Mouse (Mus musculus) intestine, postnatal 0 days (tissue): ENCODE measurements around the gene Cd81. TPM values are rescaled to one million over a fixed set of nuclear protein-coding genes. Genes with fewer than 3 reads are reported as not detected.

Experiments
- ATAC-seq: fragments of 200-750 bp; cut with Nextera tagmentation; 2 replicates; pipeline ENCODE4 v1.8.0; 2017; ENCODE audit warnings: mild to moderate bottlenecking, moderate TSS enrichment, moderate library complexity
- H3K27ac ChIP-seq: fragments of 300-500 bp; sonication (generic); 2 replicates; pipeline ENCODE4 v1.5.1; 2014; ENCODE audit warnings: mild to moderate bottlenecking, low read depth, low read length, moderate library complexity
- H3K27me3 ChIP-seq: fragments of 300-500 bp; sonication (generic); replicated peaks from 2 replicates; pipeline ENCODE4 v1.6.1; 2014; ENCODE audit warnings: low read length, mixed read lengths; ENCODE audit not compliant: control insufficient read depth, insufficient read depth
- H3K36me3 ChIP-seq: fragments of 300-500 bp; sonication (generic); 2 replicates; pipeline ENCODE4 v1.6.1; 2014; ENCODE audit warnings: mild to moderate bottlenecking, moderate library complexity; ENCODE audit not compliant: control insufficient read depth, insufficient read depth
- H3K4me1 ChIP-seq: fragments of 300-500 bp; sonication (generic); replicated peaks from 2 replicates; pipeline ENCODE4 v1.6.1; 2014; ENCODE audit warnings: antibody characterized with exemption, low read length, mixed read lengths; ENCODE audit not compliant: control insufficient read depth, insufficient read depth
- H3K4me2 ChIP-seq: fragments of 300-500 bp; sonication (generic); replicated peaks from 2 replicates; pipeline ENCODE4 v1.6.1; 2014; ENCODE audit warnings: low read depth, mild to moderate bottlenecking, moderate library complexity
- H3K4me3 ChIP-seq: fragments of 300-500 bp; sonication (generic); 2 replicates; pipeline ENCODE4 v1.5.1; 2014; ENCODE audit warnings: low read depth, low read length
- H3K9ac ChIP-seq: fragments of 300-500 bp; sonication (generic); 2 replicates; pipeline ENCODE4 v1.6.1; 2014; ENCODE audit warnings: mild to moderate bottlenecking, low read depth, low read length
- H3K9me3 ChIP-seq: fragments of 300-500 bp; sonication (generic); 2 replicates; pipeline ENCODE4 v1.6.1; 2016; ENCODE audit warnings: mixed run types; ENCODE audit not compliant: control insufficient read depth
- CTCF ChIP-seq: sonication (generic); IDR thresholded peaks from 2 replicates; pipeline ENCODE4 v1.5.1; 2016; ENCODE audit warnings: low read depth, mild to moderate bottlenecking, control low read depth, antibody characterized with exemption, moderate library complexity
- WGBS: fragments of 180-500 bp; shearing (Covaris S2); extraction: QIAGEN DNeasy Blood & Tissue Kit; methylation state at CpG from one replicate; pipeline ENCODE4 v1.1.7; 2014; 5-methylcytosine and 5-hydroxymethylcytosine counted together
- polyA plus RNA-seq: library from polyadenylated mRNA; unstranded; fragments of >200 nt; fragmentation: Nextera tagmentation; extraction: Ambion mirVana; gene quantifications from 2 replicates; pipeline ENCODE4 v1.2.1, GENCODE M21; 2015

The Cd81 gene
- polyA plus RNA-seq, result 212 and 216 TPM in 2 replicates

GRCm38 (mm10) chr7:143052626-143053007 lies at the start of gene Cd81:
TSS of gene Cd81 (plus strand) at chr7:143052739.
- H3K27me3 ChIP-seq, result 0 out of 2 replicates have a peak, but pooled peaks cover 4% of the 10 kb centered on the region
- no peak for TF ChIP-seq CTCF
- WGBS, result under 1% methylated on average over 37 of the region's 37 CpGs
- peak within 1 kb of the TSS; percentile 77 for H3K27ac ChIP-seq
- H3K9me3 ChIP-seq, result no peaks in the 10 kb centered on the region
- ATAC-seq, result peak; percentile 79
- H3K9ac ChIP-seq, result peak within 1 kb of the TSS; percentile 78
- H3K4me2 ChIP-seq, result peak within 1 kb of the TSS; percentile 95
- no peaks in the 10 kb centered on the region; the same call in 1 of the 2 replicates for H3K36me3 ChIP-seq
- peak within 1 kb of the TSS; percentile 62 for H3K4me3 ChIP-seq
- 0 out of 2 replicates have a peak, but pooled peaks cover 13% of the 10 kb centered on the region for H3K4me1 ChIP-seq

- H3K27ac ChIP-seq, result no peak within 1 kb of the TSS
- no peak within 1 kb of the TSS for H3K4me2 ChIP-seq
- H3K4me3 ChIP-seq, result no peak within 1 kb of the TSS
- no peaks in the 10 kb centered on the region for H3K27me3 ChIP-seq
- no peak within 1 kb of the TSS for H3K9ac ChIP-seq
- no peaks in the 10 kb centered on the region for H3K9me3 ChIP-seq
- TF ChIP-seq CTCF, result no peak
- H3K36me3 ChIP-seq, result no peaks in the 10 kb centered on the region
- no peaks in the 10 kb centered on the region for H3K4me1 ChIP-seq
- 84% methylated on average over 4 of the region's 4 CpGs for WGBS
- ATAC-seq, result no peak
Observed at GRCm38 (mm10) chr7:143004727-143005343, 47.7 kb upstream of the Cd81 start, which contains the start of gene Tspan32. TSS of gene Tspan32 (plus strand) at chr7:143005046.

GRCm38 (mm10) chr7:143005344-143006096 lies 47.0 kb upstream of the Cd81 start:
- Histone ChIP-seq H3K27ac (no peak overlapping the region), H3K4me1 (no peaks in the 10 kb centered on the region), H3K9me3 (no peaks in the 10 kb centered on the region), H3K36me3 (no peaks in the 10 kb centered on the region), H3K9ac (no peak overlapping the region), H3K4me2 (no peak overlapping the region), H3K4me3 (no peak overlapping the region), H3K27me3 (no peaks in the 10 kb centered on the region)
- TF ChIP-seq CTCF, result no peak
- ATAC-seq, result no peak
- WGBS, result 88% methylated on average over 6 of the region's 6 CpGs

- ATAC-seq, result no peak
- no peaks in the 10 kb centered on the region for H3K9me3 ChIP-seq
- no peak overlapping the region for H3K9ac ChIP-seq
- TF ChIP-seq CTCF, result no peak
- H3K4me3 ChIP-seq, result no peak overlapping the region
- 0 out of 2 replicates have a peak, but pooled peaks cover 4% of the 10 kb centered on the region for H3K4me1 ChIP-seq
- H3K36me3 ChIP-seq, result no peaks in the 10 kb centered on the region
- WGBS, result 87% methylated on average over 2 of the region's 2 CpGs
- no peak overlapping the region for H3K4me2 ChIP-seq
- no peak overlapping the region for H3K27ac ChIP-seq
- H3K27me3 ChIP-seq, result no peaks in the 10 kb centered on the region
Observed at GRCm38 (mm10) chr7:143006097-143006755, 46.3 kb upstream of the Cd81 start.

- Histone ChIP-seq H3K27me3 (no peaks in the 10 kb centered on the region), H3K4me2 (no peak overlapping the region), H3K4me3 (no peak overlapping the region), H3K4me1 (0 out of 2 replicates have a peak, but pooled peaks cover 6% of the 10 kb centered on the region), H3K36me3 (no peaks in the 10 kb centered on the region), H3K9ac (no peak overlapping the region), H3K9me3 (no peaks in the 10 kb centered on the region), H3K27ac (no peak overlapping the region)
- WGBS, result 92% methylated on average over 8 of the region's 8 CpGs
- ATAC-seq, result no peak
- TF ChIP-seq CTCF, result no peak
Observed at GRCm38 (mm10) chr7:143006756-143007598, 45.6 kb upstream of the Cd81 start.
